Mouse (Mus musculus): ENCODE measurements around the gene Amer2. TPM values are rescaled to one million over a fixed set of nuclear protein-coding genes. Genes with fewer than 3 reads are reported as not detected.
"Not testable (repeated sequence)": the region's sequence is repeated elsewhere in the genome, so short reads cannot be mapped to it uniquely, and the experiment has no call there.

Gene Amer2
- polyA plus RNA-seq (2015; fragmentation: Nextera tagmentation; extraction: Ambion mirVana): 0.21 and 0.41 TPM in 2 replicates

- ATAC-seq (replicated peaks; ENCODE audit: extremely low read depth, insufficient read depth, low FRiP score): no peak
- 52% methylated on average over 1 of the region's 1 CpGs for WGBS
- no peaks in the 10 kb centered on the region for H3K9me3 ChIP-seq (replicated peaks; ENCODE audit: control insufficient read depth, low read length)
These were observed at the start of gene Amer2 for GRCm38 (mm10) chr14:60372821-60373309. Gene Amer2, plus strand, starts transcription at chr14:60373259.

GRCm38 (mm10) chr14:60340001-60340400 lies 33.1 kb upstream of the Amer2 start:
- WGBS: 65% methylated on average over 5 of the region's 5 CpGs
- ATAC-seq (replicated peaks; ENCODE audit: extremely low read depth, insufficient read depth, low FRiP score); H3K9me3 ChIP-seq (replicated peaks; ENCODE audit: control insufficient read depth, low read length): not testable (repeated sequence)

More at GRCm38 (mm10) chr14:60372821-60373309, at the start of gene Amer2:
- Histone ChIP-seq H3K27me3 (ENCODE audit: control insufficient read depth, insufficient read depth, low read length) (peaks cover 17% of the 10 kb centered on the region), H3K36me3 (ENCODE audit: control insufficient read depth, insufficient read depth) (no peaks in the 10 kb centered on the region), H3K4me2 (ENCODE audit: low read depth, low read length) (no peak within 1 kb of the TSS), H3K4me1 (ENCODE audit: control insufficient read depth, insufficient read depth, low read length) (peaks cover 3% of the 10 kb centered on the region), H3K4me3 (ENCODE audit: low read length) (no peak within 1 kb of the TSS), H3K27ac (ENCODE audit: low read length) (no peak within 1 kb of the TSS), H3K9ac (ENCODE audit: low read length) (no peak within 1 kb of the TSS)

GRCm38 (mm10) chr14:60340570-60340969 lies 32.5 kb upstream of the Amer2 start:
- no peak for ATAC-seq (replicated peaks; ENCODE audit: extremely low read depth, insufficient read depth, low FRiP score)
- Histone ChIP-seq H3K9ac (ENCODE audit: low read length) (no peak overlapping the region), H3K4me1 (ENCODE audit: control insufficient read depth, insufficient read depth, low read length) (no peaks in the 10 kb centered on the region), H3K27ac (ENCODE audit: low read length) (no peak overlapping the region), H3K4me3 (ENCODE audit: low read length) (no peak overlapping the region), H3K27me3 (ENCODE audit: control insufficient read depth, insufficient read depth, low read length) (no peaks in the 10 kb centered on the region), H3K9me3 (replicated peaks; ENCODE audit: control insufficient read depth, low read length) (no peaks in the 10 kb centered on the region; the same call in 1 of the 2 replicates), H3K36me3 (ENCODE audit: control insufficient read depth, insufficient read depth) (no peaks in the 10 kb centered on the region), H3K4me2 (ENCODE audit: low read depth, low read length) (no peak overlapping the region)
- 67% methylated on average over 4 of the region's 4 CpGs for WGBS

More at GRCm38 (mm10) chr14:60340001-60340400, 33.1 kb upstream of the Amer2 start:
- H3K4me2 ChIP-seq (ENCODE audit: low read depth, low read length); H3K4me3 ChIP-seq (ENCODE audit: low read length); H3K27ac ChIP-seq (ENCODE audit: low read length); H3K9ac ChIP-seq (ENCODE audit: low read length); H3K36me3 ChIP-seq (ENCODE audit: control insufficient read depth, insufficient read depth); H3K27me3 ChIP-seq (ENCODE audit: control insufficient read depth, insufficient read depth, low read length); H3K4me1 ChIP-seq (ENCODE audit: control insufficient read depth, insufficient read depth, low read length): not testable (repeated sequence)

GRCm38 (mm10) chr14:60345326-60345876 lies 27.7 kb upstream of the Amer2 start:
- H3K4me1 ChIP-seq (ENCODE audit: control insufficient read depth, insufficient read depth, low read length): no peaks in the 10 kb centered on the region
- H3K9ac ChIP-seq (ENCODE audit: low read length): no peak overlapping the region
- H3K4me2 ChIP-seq (ENCODE audit: low read depth, low read length): no peak overlapping the region
- no peak overlapping the region for H3K4me3 ChIP-seq (ENCODE audit: low read length)
- no peaks in the 10 kb centered on the region; the same call in 1 of the 2 replicates for H3K9me3 ChIP-seq (replicated peaks; ENCODE audit: control insufficient read depth, low read length)
- WGBS: 81% methylated on average over 6 of the region's 6 CpGs
- no peaks in the 10 kb centered on the region for H3K27me3 ChIP-seq (ENCODE audit: control insufficient read depth, insufficient read depth, low read length)
- H3K36me3 ChIP-seq (ENCODE audit: control insufficient read depth, insufficient read depth): no peaks in the 10 kb centered on the region
- no peak overlapping the region for H3K27ac ChIP-seq (ENCODE audit: low read length)
- ATAC-seq (replicated peaks; ENCODE audit: extremely low read depth, insufficient read depth, low FRiP score): no peak

GRCm38 (mm10) chr14:60358347-60358746 lies 14.7 kb upstream of the Amer2 start:
- Histone ChIP-seq H3K9ac (ENCODE audit: low read length) (no peak overlapping the region), H3K9me3 (replicated peaks; ENCODE audit: control insufficient read depth, low read length) (no peaks in the 10 kb centered on the region), H3K27ac (ENCODE audit: low read length) (no peak overlapping the region), H3K4me2 (ENCODE audit: low read depth, low read length) (no peak overlapping the region), H3K27me3 (ENCODE audit: control insufficient read depth, insufficient read depth, low read length) (no peaks in the 10 kb centered on the region), H3K4me1 (ENCODE audit: control insufficient read depth, insufficient read depth, low read length) (no peaks in the 10 kb centered on the region), H3K4me3 (ENCODE audit: low read length) (no peak overlapping the region), H3K36me3 (ENCODE audit: control insufficient read depth, insufficient read depth) (no peaks in the 10 kb centered on the region)
- 86% methylated on average over 5 of the region's 5 CpGs for WGBS
- ATAC-seq (replicated peaks; ENCODE audit: extremely low read depth, insufficient read depth, low FRiP score): no peak

GRCm38 (mm10) chr14:60361380-60362212 lies 11.5 kb upstream of the Amer2 start:
- ATAC-seq (replicated peaks; ENCODE audit: extremely low read depth, insufficient read depth, low FRiP score): no peak

GRCm38 (mm10) chr14:60366729-60367128 lies 6.3 kb upstream of the Amer2 start:
- no peaks in the 10 kb centered on the region for H3K27me3 ChIP-seq (ENCODE audit: control insufficient read depth, insufficient read depth, low read length)

More at GRCm38 (mm10) chr14:60361380-60362212, 11.5 kb upstream of the Amer2 start:
- H3K9me3 ChIP-seq (replicated peaks; ENCODE audit: control insufficient read depth, low read length): no peaks in the 10 kb centered on the region
- H3K4me3 ChIP-seq (ENCODE audit: low read length): no peak overlapping the region
- 66% methylated on average over 9 of the region's 9 CpGs for WGBS
- H3K36me3 ChIP-seq (ENCODE audit: control insufficient read depth, insufficient read depth): no peaks in the 10 kb centered on the region
- no peak overlapping the region for H3K9ac ChIP-seq (ENCODE audit: low read length)
- H3K27ac ChIP-seq (ENCODE audit: low read length): no peak overlapping the region
- H3K27me3 ChIP-seq (ENCODE audit: control insufficient read depth, insufficient read depth, low read length): no peaks in the 10 kb centered on the region
- no peak overlapping the region for H3K4me2 ChIP-seq (ENCODE audit: low read depth, low read length)
- H3K4me1 ChIP-seq (ENCODE audit: control insufficient read depth, insufficient read depth, low read length): peaks cover 3% of the 10 kb centered on the region; the same call in 1 of the 2 replicates

GRCm38 (mm10) chr14:60368769-60369666 lies 4.0 kb upstream of the Amer2 start:
- H3K4me1 ChIP-seq (ENCODE audit: control insufficient read depth, insufficient read depth, low read length): peaks cover 3% of the 10 kb centered on the region; the same call in 1 of the 2 replicates
- 0 out of 2 replicates have a peak, but pooled peaks cover 3% of the 10 kb centered on the region for H3K27me3 ChIP-seq (ENCODE audit: control insufficient read depth, insufficient read depth, low read length)
- H3K9ac ChIP-seq (ENCODE audit: low read length): no peak overlapping the region
- WGBS: 77% methylated on average over 9 of the region's 9 CpGs
- no peaks in the 10 kb centered on the region for H3K36me3 ChIP-seq (ENCODE audit: control insufficient read depth, insufficient read depth)
- ATAC-seq (replicated peaks; ENCODE audit: extremely low read depth, insufficient read depth, low FRiP score): no peak
- no peak overlapping the region for H3K4me3 ChIP-seq (ENCODE audit: low read length)
- H3K4me2 ChIP-seq (ENCODE audit: low read depth, low read length): no peak overlapping the region
- no peak overlapping the region for H3K27ac ChIP-seq (ENCODE audit: low read length)
- H3K9me3 ChIP-seq (replicated peaks; ENCODE audit: control insufficient read depth, low read length): no peaks in the 10 kb centered on the region

More at GRCm38 (mm10) chr14:60366729-60367128, 6.3 kb upstream of the Amer2 start:
- no peaks in the 10 kb centered on the region for H3K9me3 ChIP-seq (replicated peaks; ENCODE audit: control insufficient read depth, low read length)
- H3K4me3 ChIP-seq (ENCODE audit: low read length): no peak overlapping the region
- no peak overlapping the region for H3K4me2 ChIP-seq (ENCODE audit: low read depth, low read length)
- no peak overlapping the region for H3K9ac ChIP-seq (ENCODE audit: low read length)
- H3K36me3 ChIP-seq (ENCODE audit: control insufficient read depth, insufficient read depth): no peaks in the 10 kb centered on the region
- peaks cover 3% of the 10 kb centered on the region; the same call in 1 of the 2 replicates for H3K4me1 ChIP-seq (ENCODE audit: control insufficient read depth, insufficient read depth, low read length)
- no peak for ATAC-seq (replicated peaks; ENCODE audit: extremely low read depth, insufficient read depth, low FRiP score)
- no peak overlapping the region for H3K27ac ChIP-seq (ENCODE audit: low read length)
- 45% methylated on average over 1 of the region's 1 CpGs for WGBS
